ENCODE assay signal across 23 mouse cellular contexts in the genomic region with DNA sequence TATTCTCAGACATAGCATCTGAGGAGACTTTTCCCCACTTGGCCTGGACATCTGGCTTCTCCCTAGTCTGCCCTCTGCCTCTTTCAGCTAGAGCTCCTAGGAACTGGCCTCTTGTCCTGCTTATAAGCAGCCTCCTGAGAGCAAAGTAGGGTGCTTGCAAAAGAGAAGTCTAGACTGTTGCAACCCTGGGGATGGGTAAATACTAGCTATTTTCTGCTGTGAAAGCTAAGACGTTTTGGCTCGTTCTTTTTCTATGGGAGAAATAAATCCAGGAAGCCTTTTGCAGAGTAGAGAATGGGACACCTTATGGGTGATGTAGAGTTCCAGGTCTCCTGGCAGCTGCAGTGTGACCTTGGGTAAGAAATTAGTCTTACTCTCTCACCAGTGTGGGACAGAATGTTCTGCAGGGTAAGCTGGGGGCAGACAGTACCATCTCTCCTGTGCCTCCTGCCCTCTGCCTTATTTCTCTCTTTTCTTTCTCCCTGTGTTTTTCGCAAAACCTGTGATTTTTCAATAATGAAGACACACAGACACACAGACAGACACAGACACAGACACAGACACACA. TPM values are rescaled to one million over a fixed set of nuclear protein-coding genes. Genes with fewer than 3 reads are reported as not detected.
A peak's percentile ranks its signal among the peaks of the same experiment; 100 is the strongest.
DNase-seq lines count a peak whose midpoint lies in the region; ATAC-seq lines count a peak whose summit lies in the region.
"Had no signal": no experiment of that assay in that cellular context is flagged by ENCODE, and none has a peak within 500 bp of the region (broad histone marks: within the 10 kb centered on the region; RNA-seq: fewer than 3 reads in every experiment).

No protein-coding gene starts in this region.

- H3K4me3 ChIP-seq in liver, embryonic 16.5 days (ENCODE audit: low read depth, low read length): no peak overlapping the region
- no peak overlapping the region for H3K4me3 ChIP-seq in liver, embryonic 11.5 days (ENCODE audit: low read depth, low read length)
- H3K4me3 ChIP-seq in lung, embryonic 15.5 days: no peak overlapping the region
- H3K4me3 ChIP-seq: embryonic facial prominence, embryonic 12.5 days; hindbrain, embryonic 15.5 days; limb, embryonic 12.5 days; liver, embryonic 15.5 days; midbrain, embryonic 15.5 days; myocyte; neural tube, embryonic 13.5 days had no signal

- no peak overlapping the region for H3K9ac ChIP-seq in liver, embryonic 16.5 days (ENCODE audit: low read depth, low read length)
- H3K9ac ChIP-seq in liver, embryonic 11.5 days (ENCODE audit: low read depth, low read length): no peak overlapping the region
- no peak overlapping the region for H3K9ac ChIP-seq in lung, embryonic 15.5 days
- H3K9ac ChIP-seq: embryonic facial prominence, embryonic 12.5 days; hindbrain, embryonic 15.5 days; limb, embryonic 12.5 days; liver, embryonic 15.5 days; midbrain, embryonic 15.5 days; neural tube, embryonic 13.5 days had no signal

- DNase-seq in adrenal gland, postnatal 10 days: peak; percentile 49
- DNase-seq in adrenal gland, postnatal 25 days: no peak
- no peak for DNase-seq in liver, embryonic 11.5 days (ENCODE audit: low spot score)
- DNase-seq in lung, postnatal 36 days: peak; percentile 57
- DNase-seq in left cerebral cortex, postnatal 4 days: no peak
- DNase-seq: cerebellum, postnatal 25 days; gastrocnemius, postnatal 36 days; heart, postnatal 4 days; kidney, adult 8-10 months; layer of hippocampus, postnatal 36 days; retina, postnatal 1 day had no signal

- no peaks in the 10 kb centered on the region for H3K9me3 ChIP-seq in liver, embryonic 16.5 days (replicated peaks; ENCODE audit: control insufficient read depth, low read length)
- H3K9me3 ChIP-seq in liver, embryonic 11.5 days (ENCODE audit: control insufficient read depth, low read length): no peaks in the 10 kb centered on the region
- no peaks in the 10 kb centered on the region for H3K9me3 ChIP-seq in lung, embryonic 15.5 days
- H3K9me3 ChIP-seq: embryonic facial prominence, embryonic 12.5 days; hindbrain, embryonic 15.5 days; limb, embryonic 12.5 days; liver, embryonic 15.5 days; midbrain, embryonic 15.5 days; neural tube, embryonic 13.5 days had no signal

- 0 out of 2 replicates have a peak overlapping the region, but pooled peaks have one; percentile 16 for H3K4me2 ChIP-seq in liver, embryonic 16.5 days (ENCODE audit: low read depth, low read length)
- no peak overlapping the region for H3K4me2 ChIP-seq in liver, embryonic 11.5 days
- no peak overlapping the region for H3K4me2 ChIP-seq in lung, embryonic 15.5 days
- H3K4me2 ChIP-seq: embryonic facial prominence, embryonic 12.5 days; hindbrain, embryonic 15.5 days; limb, embryonic 12.5 days; liver, embryonic 15.5 days; midbrain, embryonic 15.5 days; neural tube, embryonic 13.5 days had no signal

- intact Hi-C loops in left cerebral cortex, postnatal 4 days (cut with DNase I): no loop called here

- no peak for ATAC-seq in liver, embryonic 16.5 days (ENCODE audit: low read depth)
- ATAC-seq in liver, embryonic 11.5 days (replicated peaks; ENCODE audit: low FRiP score): no peak
- ATAC-seq in lung, embryonic 15.5 days (ENCODE audit: borderline replicate concordance, extremely low read depth, low FRiP score, low TSS enrichment): no peak
- no peak for ATAC-seq in CD4-positive, CD25-positive, alpha-beta regulatory T cell, adult 4 months
- ATAC-seq: midbrain, embryonic 15.5 days had no signal

- no peak overlapping the region for H3K27ac ChIP-seq in liver, embryonic 16.5 days (ENCODE audit: low read length)
- H3K27ac ChIP-seq in liver, embryonic 11.5 days (ENCODE audit: low read depth, low read length): no peak overlapping the region
- peak overlapping the region; percentile 37; the same call in 1 of the 2 replicates for H3K27ac ChIP-seq in lung, embryonic 15.5 days
- H3K27ac ChIP-seq: embryonic facial prominence, embryonic 12.5 days; hindbrain, embryonic 15.5 days; limb, embryonic 12.5 days; midbrain, embryonic 15.5 days; neural tube, embryonic 13.5 days had no signal

- 40% methylated on average over 3 of the region's 3 CpGs for WGBS in liver, embryonic 16.5 days (ENCODE audit: insufficient replicate concordance)
- 79% methylated on average over 3 of the region's 3 CpGs for WGBS in liver, embryonic 11.5 days
- 86% methylated on average over 3 of the region's 3 CpGs for WGBS in lung, embryonic 15.5 days

- no peaks in the 10 kb centered on the region for H3K36me3 ChIP-seq in liver, embryonic 16.5 days (ENCODE audit: control insufficient read depth, insufficient read depth)
- no peaks in the 10 kb centered on the region for H3K36me3 ChIP-seq in liver, embryonic 11.5 days (ENCODE audit: control insufficient read depth, insufficient read depth, low read length)
- no peaks in the 10 kb centered on the region for H3K36me3 ChIP-seq in lung, embryonic 15.5 days
- H3K36me3 ChIP-seq: embryonic facial prominence, embryonic 12.5 days; hindbrain, embryonic 15.5 days; limb, embryonic 12.5 days; liver, embryonic 15.5 days; midbrain, embryonic 15.5 days; neural tube, embryonic 13.5 days had no signal

- no peaks in the 10 kb centered on the region for H3K27me3 ChIP-seq in liver, embryonic 16.5 days (ENCODE audit: control insufficient read depth, insufficient read depth, low read depth, low read length)
- H3K27me3 ChIP-seq in liver, embryonic 11.5 days (replicated peaks; ENCODE audit: control insufficient read depth, insufficient read depth, low read length): no peaks in the 10 kb centered on the region
- H3K27me3 ChIP-seq in lung, embryonic 15.5 days: no peaks in the 10 kb centered on the region
- H3K27me3 ChIP-seq: embryonic facial prominence, embryonic 12.5 days; hindbrain, embryonic 15.5 days; limb, embryonic 12.5 days; liver, embryonic 15.5 days; midbrain, embryonic 15.5 days; neural tube, embryonic 13.5 days had no signal

- H3K4me1 ChIP-seq in liver, embryonic 16.5 days (ENCODE audit: control insufficient read depth, low read depth, low read length): no peaks in the 10 kb centered on the region; the same call in 1 of the 2 replicates
- H3K4me1 ChIP-seq in liver, embryonic 11.5 days (replicated peaks; ENCODE audit: control insufficient read depth, insufficient read depth, low read length): no peaks in the 10 kb centered on the region
- H3K4me1 ChIP-seq in lung, embryonic 15.5 days: peaks cover 15% of the 10 kb centered on the region; the same call in 1 of the 2 replicates
- H3K4me1 ChIP-seq: embryonic facial prominence, embryonic 12.5 days; hindbrain, embryonic 15.5 days had no signal

RNA-seq across cellular contexts. Expression of a gene that starts 37.6 kb away (rescaled TPM):
- total RNA-seq in adrenal gland, postnatal 10 days (2021): 100 to 1,000 TPM; 138 to 255 TPM
- total RNA-seq in adrenal gland, postnatal 25 days (2021): 62.3 and 98.6 TPM in 2 replicates
- polyA plus RNA-seq in liver, embryonic 16.5 days (2015; fragmentation: Nextera tagmentation; extraction: Ambion mirVana): 179 and 180 TPM in 2 replicates
- polyA plus RNA-seq in liver, embryonic 11.5 days (2014; fragmentation: Nextera tagmentation; extraction: Ambion mirVana): 33.2 and 33.3 TPM in 2 replicates
- polyA plus RNA-seq in lung, embryonic 15.5 days (2015; fragmentation: Nextera tagmentation; extraction: Ambion mirVana): 148 and 169 TPM in 2 replicates
- total RNA-seq in left cerebral cortex, postnatal 4 days (2021): 1 to 10 TPM; 3.1 to 3.7 TPM
- 1 to 10 TPM; 1.1 to 1.5 TPM for polyA plus RNA-seq in CD4-positive, CD25-positive, alpha-beta regulatory T cell, adult 4 months (2017; shearing (Covaris generic))
- total RNA-seq: megakaryocyte-erythroid progenitor cell, adult 5-6 weeks had no signal

RNA-seq across cellular contexts. Expression of a gene that starts 46.7 kb away (rescaled TPM):
- total RNA-seq in adrenal gland, postnatal 10 days (2021): 100 to 1,000 TPM in 1 of 2 experiments, 10 to 100 TPM in 1; 47.9 to 110 TPM
- 71.0 and 74.2 TPM in 2 replicates for total RNA-seq in adrenal gland, postnatal 25 days (2021)
- polyA plus RNA-seq in liver, embryonic 16.5 days (2015; fragmentation: Nextera tagmentation; extraction: Ambion mirVana): 26.5 and 40.3 TPM in 2 replicates
- 1.1 and 1.8 TPM in 2 replicates for polyA plus RNA-seq in liver, embryonic 11.5 days (2014; fragmentation: Nextera tagmentation; extraction: Ambion mirVana)
- 19.3 and 27.1 TPM in 2 replicates for polyA plus RNA-seq in lung, embryonic 15.5 days (2015; fragmentation: Nextera tagmentation; extraction: Ambion mirVana)
- 1 to 10 TPM; 3.2 to 3.4 TPM for total RNA-seq in left cerebral cortex, postnatal 4 days (2021)
- polyA plus RNA-seq in CD4-positive, CD25-positive, alpha-beta regulatory T cell, adult 4 months (2017; shearing (Covaris generic)): 100 to 1,000 TPM; 171 to 174 TPM
- total RNA-seq: megakaryocyte-erythroid progenitor cell, adult 5-6 weeks had no signal
- polyA plus RNA-seq: forebrain, embryonic 11.5 days; midbrain, embryonic 15.5 days; neural tube, embryonic 13.5 days had no signal

RNA-seq across cellular contexts. Expression of a gene that starts 59.5 kb away (rescaled TPM):
- total RNA-seq in adrenal gland, postnatal 10 days (2021): 1 to 10 TPM in 1 of 2 experiments, under 1 TPM in 1; 0.69 to 1.0 TPM
- 0.12 TPM in 1 of 2 replicates, not detected in the other for total RNA-seq in adrenal gland, postnatal 25 days (2021)
- polyA plus RNA-seq in liver, embryonic 16.5 days (2015; fragmentation: Nextera tagmentation; extraction: Ambion mirVana): 0.23 and 0.33 TPM in 2 replicates
- polyA plus RNA-seq in liver, embryonic 11.5 days (2014; fragmentation: Nextera tagmentation; extraction: Ambion mirVana): 3.3 TPM in 2 replicates
- 36.8 and 38.8 TPM in 2 replicates for polyA plus RNA-seq in lung, embryonic 15.5 days (2015; fragmentation: Nextera tagmentation; extraction: Ambion mirVana)
- 10 to 100 TPM; 36.4 to 39.0 TPM for total RNA-seq in left cerebral cortex, postnatal 4 days (2021)
- not detected for polyA plus RNA-seq in CD4-positive, CD25-positive, alpha-beta regulatory T cell, adult 4 months (2017; shearing (Covaris generic))
- total RNA-seq: megakaryocyte-erythroid progenitor cell, adult 5-6 weeks had no signal

Comparison
In these comparisons a context has a peak if more than half of its experiments do, and no peak if none do; other contexts are left out.
1. DNase-seq: peak in adrenal gland, postnatal 10 days (single experiment) and lung, postnatal 36 days (single experiment); none in adrenal gland, postnatal 25 days (single experiment), liver, embryonic 11.5 days (single experiment) and left cerebral cortex, postnatal 4 days (single experiment).
2. RNA of a gene that starts 37.6 kb away (polyA plus RNA-seq): 179 to 180 TPM in liver, embryonic 16.5 days, 148 to 169 TPM in lung, embryonic 15.5 days and 33.2 to 33.3 TPM in liver, embryonic 11.5 days; 1.1 to 1.5 TPM in CD4-positive, CD25-positive, alpha-beta regulatory T cell, adult 4 months; every median in the first group is over 10 times any median in the second.